In genomic region chr1:77978696-77979095, GRCm38 (mm10) we compare ENCODE assay signal across 8 mouse cellular contexts.
DNase-seq lines count a peak whose midpoint lies in the region; ATAC-seq and TF ChIP-seq lines count a peak whose summit lies in the region.

No protein-coding gene starts in this region.

- peak; percentile 27 for DNase-seq in liver, adult 2 months (ENCODE audit: extremely low read depth, low read depth, low spot score)
- peak; percentile 2 for DNase-seq in c-Kit-negative CD71-positive TER-119-positive erythroid progenitor cells, embryonic 14.5 days (ENCODE audit: low read depth, low spot score)
- peak; percentile 82 for DNase-seq in limb, embryonic 10.5 days (ENCODE audit: low spot score)
- DNase-seq in urinary bladder, postnatal 25 days (ENCODE audit: low spot score): peak; percentile 48

- H3K4me3 ChIP-seq in liver, adult 2 months (ENCODE audit: insufficient read depth, low read depth, low read length): no peak overlapping the region
- no peak overlapping the region for H3K4me3 ChIP-seq in liver, embryonic 12.5 days
- H3K4me3 ChIP-seq in forebrain, embryonic 13.5 days: no peak overlapping the region
- H3K4me3 ChIP-seq in intestine, postnatal 0 days (ENCODE audit: low read depth, low read length): no peak overlapping the region
- no peak overlapping the region for H3K4me3 ChIP-seq in limb, embryonic 10.5 days
- no peak overlapping the region for H3K4me3 ChIP-seq in neural tube, embryonic 14.5 days (ENCODE audit: low read depth, low read length)

- H3K79me2 ChIP-seq in liver, adult 2 months (ENCODE audit: control insufficient read depth, insufficient read depth, low read length): no peaks in the 10 kb centered on the region

- ATAC-seq in liver, embryonic 12.5 days: no peak
- ATAC-seq in forebrain, embryonic 13.5 days: peak; percentile 63; the same call in 1 of the 2 replicates
- ATAC-seq in intestine, postnatal 0 days: no peak
- peak; percentile 63; the same call in 1 of the 2 replicates for ATAC-seq in neural tube, embryonic 14.5 days (ENCODE audit: low read depth)

- H3K9ac ChIP-seq in liver, adult 2 months (ENCODE audit: low read depth, low read length): no peak overlapping the region
- no peak overlapping the region for H3K9ac ChIP-seq in liver, embryonic 12.5 days
- H3K9ac ChIP-seq in forebrain, embryonic 13.5 days: no peak overlapping the region
- H3K9ac ChIP-seq in intestine, postnatal 0 days (ENCODE audit: low read depth, low read length): no peak overlapping the region
- no peak overlapping the region for H3K9ac ChIP-seq in neural tube, embryonic 14.5 days (replicated peaks; ENCODE audit: low read depth, low read length)

- H3K9me3 ChIP-seq in liver, embryonic 12.5 days (replicated peaks): no peaks in the 10 kb centered on the region
- no peaks in the 10 kb centered on the region for H3K9me3 ChIP-seq in forebrain, embryonic 13.5 days (replicated peaks)
- H3K9me3 ChIP-seq in intestine, postnatal 0 days (ENCODE audit: control insufficient read depth): no peaks in the 10 kb centered on the region
- no peaks in the 10 kb centered on the region for H3K9me3 ChIP-seq in limb, embryonic 10.5 days (replicated peaks)
- H3K9me3 ChIP-seq in neural tube, embryonic 14.5 days (ENCODE audit: control insufficient read depth, low read length): no peaks in the 10 kb centered on the region

- TF ChIP-seq POLR2A in liver, adult 2 months (IDR thresholded peaks at IDR 0.05; ENCODE audit: extremely low read depth, insufficient read depth, low read length): no peak

- no peaks in the 10 kb centered on the region for H3K4me1 ChIP-seq in liver, adult 2 months (ENCODE audit: control insufficient read depth, insufficient read depth, low read length)
- H3K4me1 ChIP-seq in liver, embryonic 12.5 days: no peaks in the 10 kb centered on the region
- no peaks in the 10 kb centered on the region for H3K4me1 ChIP-seq in forebrain, embryonic 13.5 days
- no peaks in the 10 kb centered on the region for H3K4me1 ChIP-seq in intestine, postnatal 0 days (replicated peaks; ENCODE audit: control insufficient read depth, insufficient read depth, low read length)
- 0 out of 2 replicates have a peak, but pooled peaks cover 3% of the 10 kb centered on the region for H3K4me1 ChIP-seq in limb, embryonic 10.5 days
- H3K4me1 ChIP-seq in neural tube, embryonic 14.5 days (ENCODE audit: control insufficient read depth, insufficient read depth, low read length): no peaks in the 10 kb centered on the region

- no peak overlapping the region for H3K4me2 ChIP-seq in liver, embryonic 12.5 days
- no peak overlapping the region for H3K4me2 ChIP-seq in forebrain, embryonic 13.5 days
- no peak overlapping the region for H3K4me2 ChIP-seq in intestine, postnatal 0 days (replicated peaks; ENCODE audit: low read depth)
- H3K4me2 ChIP-seq in neural tube, embryonic 14.5 days (ENCODE audit: low read depth, low read length): no peak overlapping the region

- WGBS in liver, adult 2 months: 7% methylated on average over 7 of the region's 7 CpGs
- 6% methylated on average over 7 of the region's 7 CpGs for WGBS in liver, embryonic 12.5 days (ENCODE audit: insufficient replicate concordance)
- 7% methylated on average over 7 of the region's 7 CpGs for WGBS in forebrain, embryonic 13.5 days
- WGBS in intestine, postnatal 0 days: 7% methylated on average over 7 of the region's 7 CpGs
- 5% methylated on average over 7 of the region's 7 CpGs for WGBS in limb, embryonic 10.5 days
- 6% methylated on average over 7 of the region's 7 CpGs for WGBS in neural tube, embryonic 14.5 days

- no peaks in the 10 kb centered on the region for H3K36me3 ChIP-seq in liver, adult 2 months (ENCODE audit: control insufficient read depth, insufficient read depth, low read length)
- no peaks in the 10 kb centered on the region for H3K36me3 ChIP-seq in liver, embryonic 12.5 days
- H3K36me3 ChIP-seq in forebrain, embryonic 13.5 days (ENCODE audit: poor library complexity, severe bottlenecking): no peaks in the 10 kb centered on the region
- no peaks in the 10 kb centered on the region for H3K36me3 ChIP-seq in intestine, postnatal 0 days (ENCODE audit: control insufficient read depth, insufficient read depth)
- no peaks in the 10 kb centered on the region for H3K36me3 ChIP-seq in limb, embryonic 10.5 days
- no peaks in the 10 kb centered on the region for H3K36me3 ChIP-seq in neural tube, embryonic 14.5 days (ENCODE audit: control insufficient read depth, insufficient read depth, low read length)

- no peaks in the 10 kb centered on the region for H3K27me3 ChIP-seq in liver, adult 2 months (ENCODE audit: control insufficient read depth, insufficient read depth, low read length)
- no peaks in the 10 kb centered on the region for H3K27me3 ChIP-seq in liver, embryonic 12.5 days (replicated peaks)
- peaks cover 72% of the 10 kb centered on the region for H3K27me3 ChIP-seq in forebrain, embryonic 13.5 days
- H3K27me3 ChIP-seq in intestine, postnatal 0 days (replicated peaks; ENCODE audit: control insufficient read depth, insufficient read depth, low read length): no peaks in the 10 kb centered on the region
- peaks cover 87% of the 10 kb centered on the region for H3K27me3 ChIP-seq in limb, embryonic 10.5 days (ENCODE audit: low read depth, poor library complexity, severe bottlenecking)
- H3K27me3 ChIP-seq in neural tube, embryonic 14.5 days (ENCODE audit: control insufficient read depth, insufficient read depth, low read length): no peaks in the 10 kb centered on the region

- no peak overlapping the region for H3K27ac ChIP-seq in liver, adult 2 months (replicated peaks; ENCODE audit: insufficient read depth, low read depth, low read length)
- no peak overlapping the region for H3K27ac ChIP-seq in liver, embryonic 12.5 days
- no peak overlapping the region for H3K27ac ChIP-seq in forebrain, embryonic 13.5 days
- no peak overlapping the region for H3K27ac ChIP-seq in intestine, postnatal 0 days (ENCODE audit: low read depth, low read length)
- no peak overlapping the region for H3K27ac ChIP-seq in limb, embryonic 10.5 days
- no peak overlapping the region for H3K27ac ChIP-seq in neural tube, embryonic 14.5 days (ENCODE audit: low read depth, low read length)

- TF ChIP-seq CTCF in liver, adult 2 months (IDR thresholded peaks at IDR 0.05; ENCODE audit: low read depth, low read length): peak; percentile 74
- TF ChIP-seq CTCF in intestine, postnatal 0 days (IDR thresholded peaks at IDR 0.05; ENCODE audit: low read depth): peak; percentile 91

Comparison
In these comparisons a context has a peak if more than half of its experiments do, and no peak if none do; other contexts are left out.
1. DNase-seq: peak in every context shown above with its lines; median percentile 82 in limb, embryonic 10.5 days; 48 in urinary bladder, postnatal 25 days; 27 in liver, adult 2 months; 2 in c-Kit-negative CD71-positive TER-119-positive erythroid progenitor cells, embryonic 14.5 days.
2. ATAC-seq: peak in forebrain, embryonic 13.5 days (single experiment) and neural tube, embryonic 14.5 days (single experiment); none in liver, embryonic 12.5 days (single experiment) and intestine, postnatal 0 days (single experiment).